In the genomic region with DNA sequence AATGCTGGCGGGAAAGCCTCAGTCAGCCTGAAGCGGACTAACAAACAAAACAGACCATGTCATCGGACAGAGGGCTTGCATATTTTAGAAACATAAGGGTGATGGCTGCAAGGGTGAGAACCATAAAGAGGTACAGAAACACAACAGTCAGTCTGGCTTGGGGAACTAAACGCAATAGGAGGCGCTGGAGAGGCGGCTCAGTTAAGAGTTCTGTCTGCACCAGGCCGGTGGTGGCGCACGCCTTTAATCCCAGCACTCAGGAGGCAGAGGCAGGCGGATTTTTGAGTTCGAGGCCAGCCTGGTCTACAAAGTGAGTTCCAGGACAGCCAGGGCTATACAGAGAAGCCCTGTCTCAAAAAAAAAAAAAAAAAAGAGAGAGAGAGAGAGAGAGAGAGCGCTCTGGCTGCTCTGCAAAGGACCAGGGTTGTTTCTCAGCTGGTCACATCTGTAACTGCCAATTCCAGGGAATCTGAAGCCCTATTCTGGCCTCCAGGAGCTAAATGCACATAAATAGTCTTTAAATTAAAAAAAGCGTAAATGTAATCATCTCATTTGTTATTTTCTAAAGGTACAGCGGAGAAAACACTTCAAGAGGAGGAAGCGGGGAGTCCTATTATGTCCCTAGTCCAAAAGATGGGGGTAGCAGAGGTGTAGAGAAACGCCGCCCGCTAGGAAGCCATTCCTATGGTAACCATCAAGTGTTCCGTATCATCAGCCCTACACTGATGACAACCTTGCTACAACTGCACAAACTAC, we compare ENCODE assay signal across 9 mouse cellular contexts. TPM values are rescaled to one million over a fixed set of nuclear protein-coding genes. Genes with fewer than 3 reads are reported as not detected.
A peak's percentile ranks its signal among the peaks of the same experiment; 100 is the strongest.
DNase-seq lines count a peak whose midpoint lies in the region; ATAC-seq and TF ChIP-seq lines count a peak whose summit lies in the region.
"Had no signal": no experiment of that assay in that cellular context is flagged by ENCODE, and none has a peak within 500 bp of the region (broad histone marks: within the 10 kb centered on the region; RNA-seq: fewer than 3 reads in every experiment).

No protein-coding gene starts in this region.

- H3K27me3 ChIP-seq in kidney, embryonic 15.5 days: no peaks in the 10 kb centered on the region
- H3K27me3 ChIP-seq in lung, postnatal 0 days (replicated peaks; ENCODE audit: insufficient read depth, low read length): no peaks in the 10 kb centered on the region

- no peak for ATAC-seq in kidney, embryonic 15.5 days (replicated peaks; ENCODE audit: low FRiP score)
- ATAC-seq in lung, postnatal 0 days: no peak

- peak overlapping the region; percentile 63 for H3K9ac ChIP-seq in kidney, embryonic 15.5 days
- H3K9ac ChIP-seq in lung, postnatal 0 days (replicated peaks; ENCODE audit: low read depth): 0 out of 2 replicates have a peak overlapping the region, but pooled peaks have one; percentile 51

- H3K27ac ChIP-seq in kidney, embryonic 15.5 days: no peak overlapping the region
- no peak overlapping the region for H3K27ac ChIP-seq in lung, postnatal 0 days (ENCODE audit: low read length)

- H3K4me2 ChIP-seq in kidney, embryonic 15.5 days: peak overlapping the region; percentile 72
- H3K4me2 ChIP-seq in lung, postnatal 0 days (replicated peaks; ENCODE audit: low read depth, low read length): peak overlapping the region; percentile 74

- H3K9me3 ChIP-seq in kidney, embryonic 15.5 days (replicated peaks): no peaks in the 10 kb centered on the region
- no peaks in the 10 kb centered on the region for H3K9me3 ChIP-seq in lung, postnatal 0 days (ENCODE audit: low read length)

- no peak for TF ChIP-seq EP300 in lung, postnatal 0 days (IDR thresholded peaks at IDR 0.05)

- peaks cover 54% of the 10 kb centered on the region for H3K36me3 ChIP-seq in kidney, embryonic 15.5 days
- peaks cover 19% of the 10 kb centered on the region for H3K36me3 ChIP-seq in lung, postnatal 0 days (ENCODE audit: insufficient read depth, low read length)

- TF ChIP-seq CTCF in lung, postnatal 0 days (IDR thresholded peaks at IDR 0.05): peak; percentile 28; the same call in 1 of the 2 replicates

- DNase-seq in kidney, postnatal 36 days: no peak
- peak; percentile 68 for DNase-seq in ZHBTc4 (ENCODE audit: low read depth, low spot score)
- peak; percentile 44 for DNase-seq in heart, postnatal 4 days
- DNase-seq in lung, postnatal 0 days (ENCODE audit: low spot score): no peak
- DNase-seq in thymus, postnatal 25 days: peak; percentile 62
- no peak for DNase-seq in adipocyte (ENCODE audit: low spot score)
- no peak for DNase-seq in right cerebral cortex, postnatal 36 days (ENCODE audit: low spot score in 2 of 2)

- peaks cover 48% of the 10 kb centered on the region for H3K4me1 ChIP-seq in kidney, embryonic 15.5 days
- H3K4me1 ChIP-seq in lung, postnatal 0 days (ENCODE audit: insufficient read depth, low read depth, low read length): no peaks in the 10 kb centered on the region

- WGBS in kidney, embryonic 15.5 days: 75% methylated on average over 19 of the region's 19 CpGs
- WGBS in lung, postnatal 0 days: 67% methylated on average over 19 of the region's 19 CpGs

- peak overlapping the region; percentile 59 for H3K4me3 ChIP-seq in kidney, embryonic 15.5 days (replicated peaks)
- peak overlapping the region; percentile 51 for H3K4me3 ChIP-seq in lung, postnatal 0 days (ENCODE audit: low read depth, low read length)

RNA-seq across cellular contexts. Expression of a gene that starts 1.2 kb away (rescaled TPM):
- polyA plus RNA-seq in kidney, embryonic 15.5 days (2015; fragmentation: Nextera tagmentation; extraction: Ambion mirVana): 26.2 and 26.3 TPM in 2 replicates
- 10 to 100 TPM; 16.0 to 18.5 TPM for total RNA-seq in heart, postnatal 4 days (2021)
- 19.4 and 23.1 TPM in 2 replicates for polyA plus RNA-seq in lung, postnatal 0 days (2015; fragmentation: Nextera tagmentation; extraction: Ambion mirVana)

RNA-seq across cellular contexts. Expression of a gene that starts 6.8 kb away (rescaled TPM):
- polyA plus RNA-seq in kidney, embryonic 15.5 days (2015; fragmentation: Nextera tagmentation; extraction: Ambion mirVana): 0.32 and 0.75 TPM in 2 replicates
- 10 to 100 TPM; 48.6 to 69.8 TPM for total RNA-seq in heart, postnatal 4 days (2021)
- 0.62 TPM in 1 of 2 replicates, not detected in the other for polyA plus RNA-seq in lung, postnatal 0 days (2015; fragmentation: Nextera tagmentation; extraction: Ambion mirVana)
- total RNA-seq: common myeloid progenitor, adult 5-6 weeks had no signal

RNA-seq across cellular contexts. Expression of a gene that starts 9.3 kb away (rescaled TPM):
- polyA plus RNA-seq in kidney, embryonic 15.5 days (2015; fragmentation: Nextera tagmentation; extraction: Ambion mirVana): 21.8 and 22.1 TPM in 2 replicates
- 100 to 1,000 TPM; 151 to 159 TPM for total RNA-seq in heart, postnatal 4 days (2021)
- 6.2 and 10.5 TPM in 2 replicates for polyA plus RNA-seq in lung, postnatal 0 days (2015; fragmentation: Nextera tagmentation; extraction: Ambion mirVana)

RNA-seq across cellular contexts. Expression of a gene that starts 12.1 kb away (rescaled TPM):
- 19.3 and 23.3 TPM in 2 replicates for polyA plus RNA-seq in kidney, embryonic 15.5 days (2015; fragmentation: Nextera tagmentation; extraction: Ambion mirVana)
- 10 to 100 TPM; 26.7 to 31.2 TPM for total RNA-seq in heart, postnatal 4 days (2021)
- polyA plus RNA-seq in lung, postnatal 0 days (2015; fragmentation: Nextera tagmentation; extraction: Ambion mirVana): 11.7 and 15.0 TPM in 2 replicates

RNA-seq across cellular contexts. Expression of a gene that starts 34.4 kb away (rescaled TPM):
- 3.7 and 4.0 TPM in 2 replicates for polyA plus RNA-seq in kidney, embryonic 15.5 days (2015; fragmentation: Nextera tagmentation; extraction: Ambion mirVana)
- total RNA-seq in heart, postnatal 4 days (2021): 10 to 100 TPM; 14.9 to 15.7 TPM
- 3.3 TPM in 2 replicates for polyA plus RNA-seq in lung, postnatal 0 days (2015; fragmentation: Nextera tagmentation; extraction: Ambion mirVana)

Comparison
In these comparisons a context has a peak if more than half of its experiments do, and no peak if none do; other contexts are left out.
1. DNase-seq: peak in ZHBTc4 (single experiment), heart, postnatal 4 days (single experiment) and thymus, postnatal 25 days (single experiment); none in kidney, postnatal 36 days (0 of 2), lung, postnatal 0 days (single experiment), adipocyte (single experiment) and right cerebral cortex, postnatal 36 days (0 of 2).